Mouse (Mus musculus) heart, postnatal 25 days (tissue): ENCODE results near the gene Tusc2. TPM values are rescaled to one million over a fixed set of nuclear protein-coding genes. Genes with fewer than 3 reads are reported as not detected.
"Not testable (repeated sequence)": the region's sequence is repeated elsewhere in the genome, so short reads cannot be mapped to it uniquely, and the experiment has no call there.

ENCODE experiments used
- DNase-seq: peaks from one replicate; pipeline ENCODE4 v3.0.0; 2022; ENCODE audit warnings: low spot score
- intact Hi-C: fragments of 180-260 bp; cut with DNase I; formaldehyde crosslinking; loops from one replicate; pipeline ENCODE4 v1.15.1; 2025
- total RNA-seq, 2 experiments: library from RNA; stranded (reverse); gene quantifications; 2 replicates each; pipeline ENCODE4 v1.2.3; 2021

Tusc2 gene
- total RNA-seq, 2 experiments from 2014 or later = 28.6 to 30.4 TPM

- DNase-seq = peak; percentile 70
- intact Hi-C loops = loop anchor here (5.0 kb wide), 1 partner anchor 61 kb away; no protein-coding TSS in a partner anchor
Observed at GRCm38 (mm10) chr9:107566041-107566709, 3.1 kb downstream of the Tusc2 start.

DNA sequence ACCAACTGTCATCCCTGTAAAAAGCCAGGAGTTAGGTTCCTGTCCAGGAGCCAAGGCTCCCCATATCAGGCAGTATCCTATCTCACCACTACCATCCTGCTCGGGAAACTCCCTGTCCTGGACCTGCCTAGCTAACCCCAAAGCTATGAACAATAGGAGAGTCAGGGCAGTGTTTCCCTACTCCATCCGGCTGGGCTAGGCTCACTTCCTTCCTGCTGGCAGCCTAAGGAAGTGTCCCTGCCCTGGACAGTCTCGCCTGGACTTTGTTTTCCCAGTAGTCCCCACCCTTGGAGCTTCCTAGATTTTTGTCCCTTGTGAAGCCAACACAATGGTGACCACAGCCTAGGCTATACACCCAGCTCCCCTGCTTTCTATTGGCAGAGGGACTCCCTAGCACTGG is 3.8 kb downstream of the Tusc2 start:
- intact Hi-C loops = loop anchor here (5.0 kb wide), 1 partner anchor 60 kb away; no protein-coding TSS in a partner anchor
- peak; percentile 76 for DNase-seq

DNA sequence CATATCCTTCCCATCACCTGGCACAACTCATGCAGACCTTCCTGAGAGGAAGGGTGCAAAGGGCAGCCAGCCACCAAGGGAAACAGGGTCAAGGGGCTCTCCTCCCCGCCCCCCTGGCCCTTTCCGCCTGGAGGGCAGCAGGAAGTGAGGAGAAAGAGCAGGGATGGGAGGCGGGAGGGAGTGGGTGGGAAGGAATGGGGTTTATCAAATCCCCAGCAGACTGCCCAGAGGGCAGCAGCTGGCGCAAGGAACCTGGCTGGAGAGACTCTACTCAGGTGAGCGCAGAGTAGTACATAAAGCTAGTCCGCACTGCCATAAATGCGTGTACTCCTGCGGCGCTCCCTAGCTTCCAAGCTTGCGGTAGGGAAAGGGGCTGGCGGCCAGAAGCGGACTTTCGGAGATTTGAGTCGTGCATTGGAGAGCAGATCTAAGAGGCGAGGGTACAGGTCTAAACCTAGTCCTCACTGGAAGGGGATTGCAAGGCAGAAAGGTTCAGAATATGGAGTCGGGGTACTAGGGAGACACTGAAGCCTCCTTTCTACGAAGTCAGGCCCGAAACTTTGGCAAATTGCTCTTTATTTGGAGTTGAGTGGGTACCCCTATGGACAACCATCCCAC is 4.8 kb downstream of the Tusc2 start, which contains the start of gene Hyal2:
Gene Hyal2 (plus strand): TSS at position 244 of the 618 bp plus-strand sequence.
- intact Hi-C loops = loop anchor here (5.0 kb wide), 1 partner anchor 59 kb away; no protein-coding TSS in a partner anchor
- no peak for DNase-seq

GRCm38 (mm10) chr9:107568331-107569261 is 5.5 kb downstream of the Tusc2 start:
- intact Hi-C loops = loop anchor here (5.0 kb wide), 1 partner anchor 59 kb away; no protein-coding TSS in a partner anchor
- DNase-seq = peak; percentile 79

GRCm38 (mm10) chr9:107569270-107569669 is 6.2 kb downstream of the Tusc2 start:
- intact Hi-C loops = loop anchor here (5.0 kb wide), 1 partner anchor 58 kb away; no protein-coding TSS in a partner anchor
- DNase-seq = no peak

DNA sequence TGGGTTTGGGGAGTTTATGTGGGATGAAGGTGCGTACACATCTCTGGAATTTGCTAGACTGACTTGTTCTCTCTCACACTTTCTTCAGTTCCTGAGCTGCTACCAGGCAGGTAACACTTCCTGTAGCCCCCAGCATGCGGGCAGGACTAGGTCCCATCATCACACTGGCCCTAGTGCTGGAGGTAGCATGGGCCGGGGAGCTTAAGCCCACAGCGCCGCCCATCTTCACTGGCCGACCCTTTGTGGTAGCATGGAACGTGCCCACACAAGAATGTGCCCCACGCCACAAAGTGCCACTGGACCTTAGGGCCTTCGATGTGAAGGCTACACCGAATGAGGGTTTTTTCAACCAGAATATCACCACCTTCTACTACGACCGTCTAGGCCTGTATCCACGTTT is 7.0 kb downstream of the Tusc2 start:
- intact Hi-C loops = no loop called here
- no peak for DNase-seq

DNA sequence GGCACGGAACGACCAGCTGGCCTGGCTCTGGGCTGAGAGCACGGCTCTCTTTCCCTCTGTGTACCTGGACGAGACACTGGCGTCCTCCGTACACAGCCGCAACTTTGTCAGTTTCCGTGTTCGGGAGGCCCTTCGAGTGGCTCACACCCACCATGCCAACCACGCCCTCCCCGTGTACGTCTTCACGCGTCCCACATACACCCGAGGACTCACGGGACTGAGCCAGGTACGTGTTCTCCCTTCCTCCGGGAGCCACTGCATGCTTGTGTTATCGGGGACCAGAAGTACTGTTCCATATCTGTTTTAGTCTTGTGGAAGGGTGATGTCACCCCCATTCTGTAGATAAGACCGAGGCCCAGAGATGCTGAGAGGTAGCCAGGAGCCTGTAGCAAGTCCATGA is 7.8 kb downstream of the Tusc2 start:
- DNase-seq = no peak
- intact Hi-C loops = no loop called here

DNA sequence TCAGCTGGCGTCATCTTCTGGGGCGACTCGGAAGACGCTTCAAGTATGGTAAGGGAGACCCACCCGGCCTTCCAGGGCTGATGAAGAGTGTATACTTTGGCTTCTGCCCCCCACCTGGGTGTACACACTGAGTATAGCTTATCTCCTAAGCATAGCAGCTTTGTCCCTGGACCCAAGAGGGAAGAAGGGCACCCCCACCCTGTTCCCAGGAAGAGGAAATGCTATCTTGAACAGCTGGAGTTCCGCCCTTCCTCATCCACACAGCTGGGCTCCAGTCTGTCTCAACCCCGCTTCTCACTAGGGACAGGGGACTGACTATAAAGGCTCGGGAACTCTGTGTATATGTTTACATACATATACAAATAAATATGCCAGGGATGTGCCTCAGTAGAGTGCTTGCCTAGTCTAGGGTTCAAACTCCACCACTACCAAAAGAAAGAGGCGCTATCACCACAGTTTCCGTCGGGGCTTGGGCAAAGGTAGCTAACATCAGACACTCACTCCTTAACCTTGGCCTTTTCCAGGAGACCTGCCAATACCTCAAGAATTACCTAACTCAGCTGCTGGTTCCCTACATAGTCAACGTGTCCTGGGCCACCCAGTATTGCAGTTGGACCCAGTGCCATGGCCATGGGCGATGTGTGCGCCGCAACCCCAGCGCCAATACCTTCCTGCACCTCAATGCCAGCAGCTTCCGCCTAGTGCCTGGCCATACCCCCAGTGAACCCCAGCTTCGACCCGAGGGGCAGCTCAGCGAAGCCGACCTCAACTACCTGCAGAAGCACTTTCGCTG is 8.7 kb downstream of the Tusc2 start:
- intact Hi-C loops = no loop called here
- no peak for DNase-seq

- intact Hi-C loops = no loop called here
- no peak for DNase-seq
Observed at GRCm38 (mm10) chr9:107572327-107572662, 9.2 kb downstream of the Tusc2 start.

DNA sequence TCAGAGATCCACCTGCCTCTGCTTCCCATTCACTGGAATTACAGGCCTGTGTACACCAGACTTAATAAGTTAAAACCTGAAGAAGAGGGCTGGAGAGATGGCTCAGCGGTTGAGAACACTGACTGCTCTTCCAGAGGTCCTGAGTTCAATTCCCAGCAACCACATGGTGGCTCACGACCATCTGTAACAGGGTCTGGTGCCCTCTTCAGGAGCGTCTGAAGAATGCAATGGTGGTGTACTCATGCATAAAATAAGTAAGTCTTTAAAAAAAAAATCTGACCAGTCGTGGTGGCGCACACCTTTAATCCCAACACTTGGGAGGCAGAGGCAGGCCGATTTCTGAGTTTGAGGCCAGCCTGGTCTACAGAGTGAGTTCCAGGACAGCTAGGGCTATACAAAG is 10.7 kb downstream of the Tusc2 start:
- DNase-seq, intact Hi-C loops: not testable (repeated sequence)

DNA sequence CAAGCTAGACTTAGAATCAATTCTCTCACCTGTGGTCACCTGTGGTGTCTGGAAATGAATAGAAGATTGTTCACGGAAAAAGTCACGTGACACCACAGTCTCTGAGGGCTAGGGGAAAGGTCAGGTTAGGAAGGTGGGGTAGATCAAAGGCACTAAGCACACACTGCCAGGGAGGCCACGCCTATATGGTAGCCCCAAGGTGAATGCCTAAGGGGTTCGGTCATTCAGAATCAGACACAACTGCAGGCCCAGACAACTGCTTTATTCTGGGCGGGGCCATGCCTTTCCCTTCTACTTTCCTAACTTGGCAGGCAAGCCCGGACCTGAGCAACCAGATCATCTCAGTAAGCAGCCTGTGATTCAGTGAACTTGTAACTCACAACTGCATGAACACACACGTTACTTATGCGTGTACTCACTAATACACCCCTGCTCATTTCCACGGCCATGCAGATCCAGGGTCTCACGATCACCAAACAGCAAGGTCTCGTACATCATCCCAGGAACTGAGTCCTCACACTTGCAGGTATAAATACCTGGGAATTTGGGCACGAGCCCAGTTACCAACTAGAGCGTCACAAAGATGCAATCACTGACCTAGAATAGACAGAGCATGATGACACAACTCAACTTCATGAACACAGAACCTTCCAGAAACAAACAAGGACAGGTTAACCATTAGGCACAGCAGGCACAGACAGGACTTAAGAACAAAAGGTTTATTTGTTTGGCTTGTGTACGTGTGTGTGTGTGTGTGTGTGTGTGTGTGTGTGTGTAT is 12.7 kb downstream of the Tusc2 start:
- intact Hi-C loops = no loop called here
- DNase-seq = no peak

- intact Hi-C loops = no loop called here
- peak; percentile 75 for DNase-seq
Observed at GRCm38 (mm10) chr9:107576357-107577107, 13.5 kb downstream of the Tusc2 start, which contains the start of gene Hyal1. Gene Hyal1 (plus strand): TSS chr9:107576927.

DNA sequence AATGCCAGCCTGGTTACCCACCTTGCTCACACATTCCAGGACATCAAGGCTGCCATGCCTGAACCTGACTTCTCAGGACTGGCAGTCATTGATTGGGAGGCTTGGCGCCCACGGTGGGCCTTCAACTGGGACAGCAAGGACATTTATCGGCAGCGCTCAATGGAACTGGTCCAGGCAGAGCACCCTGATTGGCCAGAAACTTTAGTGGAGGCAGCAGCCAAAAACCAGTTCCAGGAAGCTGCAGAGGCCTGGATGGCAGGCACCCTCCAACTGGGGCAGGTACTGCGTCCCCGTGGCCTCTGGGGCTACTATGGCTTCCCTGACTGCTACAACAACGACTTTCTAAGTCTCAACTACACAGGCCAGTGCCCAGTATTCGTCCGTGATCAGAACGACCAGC is 14.8 kb downstream of the Tusc2 start:
- intact Hi-C loops = no loop called here
- DNase-seq = no peak

DNA sequence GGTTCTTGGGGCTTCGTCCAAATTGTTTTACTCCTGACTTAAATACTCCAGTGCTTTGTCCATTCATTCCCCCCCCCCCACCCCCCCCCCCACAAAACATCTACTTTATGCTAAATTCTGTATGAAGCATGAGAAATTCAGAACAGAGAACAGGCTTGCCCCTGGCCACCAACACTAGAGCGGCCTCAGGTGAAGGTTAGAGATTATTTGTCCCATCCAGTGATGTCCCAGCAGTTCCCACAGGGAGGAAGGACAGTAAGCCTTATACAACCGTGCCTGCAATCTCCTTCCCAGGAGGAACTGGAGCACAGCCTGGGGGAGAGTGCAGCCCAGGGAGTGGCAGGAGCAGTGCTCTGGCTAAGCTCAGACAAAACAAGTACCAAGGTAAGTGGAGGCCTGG is 15.5 kb downstream of the Tusc2 start, which contains the start of gene Naa80:
Gene Naa80 (plus strand): TSS at position 301 of the 400 bp plus-strand sequence.
- intact Hi-C loops = no loop called here
- no peak for DNase-seq

- DNase-seq = no peak
- intact Hi-C loops = no loop called here
Observed at GRCm38 (mm10) chr9:107579023-107579900, 16.2 kb downstream of the Tusc2 start.

DNA sequence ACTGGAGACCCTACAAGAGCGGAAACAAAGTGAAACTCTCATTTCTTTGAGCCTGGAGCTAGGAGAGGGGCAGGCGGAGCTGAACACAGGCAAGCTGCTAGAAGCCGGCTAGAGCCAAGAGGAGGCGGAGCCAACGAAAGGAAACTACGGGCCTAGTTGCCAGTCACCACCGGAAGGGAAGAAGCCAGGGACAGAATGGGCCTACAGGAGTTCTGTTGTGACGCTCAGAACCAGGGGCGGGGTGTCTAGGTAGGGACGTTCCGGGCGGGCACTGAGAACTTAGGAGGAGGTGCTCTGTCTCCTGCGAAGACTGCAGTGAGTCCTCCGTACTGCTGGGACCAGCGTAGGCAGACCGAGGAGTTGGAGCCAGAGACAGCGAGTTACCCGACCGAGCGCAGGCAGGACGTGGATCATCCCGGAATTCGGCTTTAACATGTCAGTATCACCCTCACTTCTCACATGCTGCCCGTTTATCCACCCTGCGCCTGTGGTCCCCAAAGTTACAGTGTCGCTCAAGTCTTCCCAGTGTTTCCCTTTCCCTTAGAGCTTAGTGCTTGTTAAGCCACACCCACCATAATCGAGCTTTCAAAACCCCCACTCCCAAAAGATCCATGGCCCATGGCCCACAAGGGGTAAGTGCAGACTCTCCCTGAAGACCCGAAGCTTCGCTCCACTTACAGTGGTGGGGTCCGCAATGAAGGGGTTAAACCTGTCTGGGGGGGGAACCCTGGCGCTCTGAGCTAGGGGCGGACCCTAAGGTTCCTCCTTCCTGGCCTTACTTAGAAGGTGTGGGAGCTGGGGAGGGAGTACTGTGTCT is 17.7 kb downstream of the Tusc2 start, which contains the start of gene Hyal3:
Gene Hyal3 (plus strand): TSS at position 318 of the 817 bp plus-strand sequence.
- intact Hi-C loops = no loop called here
- peak; percentile 87 for DNase-seq
